Mouse (Mus musculus): ENCODE results near the gene Aldh3b1.

Gene Aldh3b1

GRCm38 (mm10) chr19:3945872-3946564 lies 16.4 kb upstream of the Aldh3b1 start:
- CTCF ChIA-PET: interaction anchor here (0.5 to 1.0 kb wide), 2 partner anchors 35 to 95 kb away, joined by 3 read pairs; partner anchors contain the start of gene Chka

GRCm38 (mm10) chr19:3942986-3943735 lies 13.6 kb upstream of the Aldh3b1 start:
- CTCF ChIA-PET: interaction anchor here (0.5 to 1.0 kb wide), 2 partner anchors 20 to 619 kb away, joined by 3 read pairs; no protein-coding TSS in a partner anchor

- CTCF ChIA-PET: interaction anchor here (1.0 kb wide), 1 partner anchor 20 kb away, joined by 3 read pairs; no protein-coding TSS in a partner anchor
Measured at GRCm38 (mm10) chr19:3942315-3942714, 12.7 kb upstream of the Aldh3b1 start.

- CTCF ChIA-PET: interaction anchor here (0.5 to 0.9 kb wide), 3 partner anchors 8 to 23 kb away, joined by 3 read pairs; partner anchors contain the start of gene Ndufs8
Measured at GRCm38 (mm10) chr19:3935896-3936850, 6.6 kb upstream of the Aldh3b1 start.

GRCm38 (mm10) chr19:3935032-3935895 lies 5.7 kb upstream of the Aldh3b1 start, which contains the start of gene Unc93b1:
Gene Unc93b1 (plus strand): TSS chr19:3935186.
- CTCF ChIA-PET: interaction anchor here (0.5 to 0.9 kb wide), 3 partner anchors 9 to 298 kb away, joined by 3 to 4 read pairs (median 3); no protein-coding TSS in a partner anchor

GRCm38 (mm10) chr19:3931716-3932115 lies 2.1 kb upstream of the Aldh3b1 start:
- CTCF ChIA-PET: no interaction called here

GRCm38 (mm10) chr19:3930262-3931057 lies 852 bp upstream of the Aldh3b1 start:
- CTCF ChIA-PET: interaction anchor here (0.5 to 0.6 kb wide), 2 partner anchors 13 to 29 kb away, joined by 3 to 4 read pairs; no protein-coding TSS in a partner anchor

- CTCF ChIA-PET: interaction anchor here (0.7 kb wide), 1 partner anchor 403 kb away, joined by 24 read pairs; no protein-coding TSS in a partner anchor
Measured at GRCm38 (mm10) chr19:3928779-3929178, 829 bp downstream of the Aldh3b1 start.

- CTCF ChIA-PET: interaction anchor here (0.5 to 0.7 kb wide), 2 partner anchors 191 to 404 kb away, joined by 3 to 24 read pairs; no protein-coding TSS in a partner anchor
Measured at GRCm38 (mm10) chr19:3927989-3928388, 1.6 kb downstream of the Aldh3b1 start.

- CTCF ChIA-PET: interaction anchor here (0.5 kb wide), 1 partner anchor 22 kb away, joined by 3 read pairs; no protein-coding TSS in a partner anchor
Measured at GRCm38 (mm10) chr19:3926685-3927084, 2.9 kb downstream of the Aldh3b1 start.

GRCm38 (mm10) chr19:3926279-3926678 lies 3.3 kb downstream of the Aldh3b1 start:
- CTCF ChIA-PET: interaction anchor here (0.5 kb wide), 1 partner anchor 22 kb away, joined by 3 read pairs; no protein-coding TSS in a partner anchor

- CTCF ChIA-PET: no interaction called here
Measured at GRCm38 (mm10) chr19:3925859-3926258, 3.7 kb downstream of the Aldh3b1 start.

GRCm38 (mm10) chr19:3924868-3925267 lies 4.7 kb downstream of the Aldh3b1 start:
- CTCF ChIA-PET: no interaction called here

- CTCF ChIA-PET: no interaction called here
Measured at GRCm38 (mm10) chr19:3924190-3924589, 5.4 kb downstream of the Aldh3b1 start.

GRCm38 (mm10) chr19:3923586-3923985 lies 6.0 kb downstream of the Aldh3b1 start:
- CTCF ChIA-PET: no interaction called here

GRCm38 (mm10) chr19:3922661-3923371 lies 6.8 kb downstream of the Aldh3b1 start:
- CTCF ChIA-PET: interaction anchor here (0.6 to 0.9 kb wide), 3 partner anchors 19 to 66 kb away, joined by 3 read pairs; no protein-coding TSS in a partner anchor

GRCm38 (mm10) chr19:3919928-3920327 lies 9.7 kb downstream of the Aldh3b1 start:
- CTCF ChIA-PET: interaction anchor here (0.7 to 0.8 kb wide), 2 partner anchors 16 to 107 kb away, joined by 3 read pairs; no protein-coding TSS in a partner anchor

- CTCF ChIA-PET: interaction anchor here (0.7 kb wide), 1 partner anchor 14 kb away, joined by 3 read pairs; no protein-coding TSS in a partner anchor
Measured at GRCm38 (mm10) chr19:3916727-3917126, 12.9 kb downstream of the Aldh3b1 start.

Measured in spleen, embryonic (tissue).